In the genomic region with DNA sequence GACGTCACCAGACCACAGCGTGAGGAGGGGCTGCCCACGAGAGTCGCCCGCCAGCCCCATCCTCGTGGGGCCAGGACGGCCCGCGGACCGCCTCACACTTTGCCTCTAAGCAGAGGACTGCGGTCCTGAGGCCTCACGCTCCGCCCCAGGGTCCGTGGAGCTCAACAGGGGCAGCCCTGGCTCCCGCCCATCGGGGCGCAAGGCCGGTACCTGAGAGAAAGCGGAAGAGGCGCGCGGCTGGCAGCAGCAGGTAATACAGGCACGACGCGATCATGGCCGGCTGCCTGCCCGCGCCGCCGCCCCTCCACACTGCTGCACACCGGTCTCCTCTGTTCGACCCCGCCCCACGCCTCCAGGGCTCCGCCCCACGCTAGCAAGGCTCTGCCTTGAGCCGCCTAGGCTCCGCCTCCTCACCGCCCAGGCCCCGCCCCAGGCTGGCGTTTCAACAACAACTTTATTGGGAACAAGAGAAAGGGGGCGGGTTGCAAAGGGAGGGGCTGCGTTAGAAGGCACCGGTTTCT, we compare ENCODE assay signal across 8 mouse cellular contexts. TPM values are rescaled to one million over a fixed set of nuclear protein-coding genes. Genes with fewer than 3 reads are reported as not detected.
DNase-seq lines count a peak whose midpoint lies in the region; ATAC-seq and TF ChIP-seq lines count a peak whose summit lies in the region.

A gene (minus strand): TSS at position 341 of the 521 bp plus-strand sequence.

- ATAC-seq in common myeloid progenitor, adult 5-6 weeks (replicated peaks; ENCODE audit: low read depth, poor library complexity, severe bottlenecking) = peak; percentile 98
- ATAC-seq in hindbrain, postnatal 0 days = peak; percentile 100
- ATAC-seq in megakaryocyte, adult 5-6 weeks (ENCODE audit: poor library complexity, severe bottlenecking) = peak; percentile 99

- H3K36me3 ChIP-seq in hindbrain, postnatal 0 days (ENCODE audit: insufficient read depth, low read length) = no peaks in the 10 kb centered on the region

- H3K4me1 ChIP-seq in hindbrain, postnatal 0 days (ENCODE audit: insufficient read depth, low read length) = peaks cover 3% of the 10 kb centered on the region; the same call in 1 of the 2 replicates

- 1% methylated on average over 44 of the region's 44 CpGs for WGBS in hindbrain, postnatal 0 days

- H3K27ac ChIP-seq in gastrocnemius, adult 2 months = peak within 1 kb of the TSS; percentile 84
- peak within 1 kb of the TSS; percentile 57 for H3K27ac ChIP-seq in hindbrain, postnatal 0 days
- H3K27ac ChIP-seq in left cerebral cortex, adult 2 months = peak within 1 kb of the TSS; percentile 78

- TF ChIP-seq CTCF in gastrocnemius, adult 2 months (IDR thresholded peaks at IDR 0.05) = 0 out of 2 replicates have a peak, but pooled peaks have one; percentile 15
- TF ChIP-seq CTCF in hindbrain, postnatal 0 days (IDR thresholded peaks at IDR 0.05; ENCODE audit: low read depth) = peak; percentile 19
- peak; percentile 7 for TF ChIP-seq CTCF in left cerebral cortex, adult 2 months (IDR thresholded peaks at IDR 0.05)

- no peaks in the 10 kb centered on the region for H3K9me3 ChIP-seq in hindbrain, postnatal 0 days (ENCODE audit: low read length)

- H3K4me2 ChIP-seq in hindbrain, postnatal 0 days (ENCODE audit: low read depth, low read length) = peak within 1 kb of the TSS; percentile 95

- peak within 1 kb of the TSS; percentile 83 for H3K4me3 ChIP-seq in gastrocnemius, adult 2 months
- peak within 1 kb of the TSS; percentile 57 for H3K4me3 ChIP-seq in hindbrain, postnatal 0 days (ENCODE audit: low read length)
- peak within 1 kb of the TSS; percentile 64 for H3K4me3 ChIP-seq in left cerebral cortex, adult 2 months

- DNase-seq in ZHBTc4 (ENCODE audit: low read depth, low spot score) = peak; percentile 99
- peak; percentile 99 for DNase-seq in gastrocnemius, adult 2 months
- peak; percentile 98 for DNase-seq in hindbrain, postnatal 0 days (ENCODE audit: low spot score)
- DNase-seq in left cerebral cortex, adult 2 months (ENCODE audit: extremely low spot score in 1 of 2, low spot score in 2 of 2) = peak; percentile 93 to 94
- DNase-seq in right cerebral cortex, adult 2 months (ENCODE audit: low spot score in 2 of 2) = peak; percentile 90 to 93
- peak; percentile 99 for DNase-seq in urinary bladder, postnatal 14 days (ENCODE audit: low spot score)

- no peaks in the 10 kb centered on the region for H3K27me3 ChIP-seq in hindbrain, postnatal 0 days (ENCODE audit: insufficient read depth, low read length)

- H3K9ac ChIP-seq in hindbrain, postnatal 0 days (replicated peaks; ENCODE audit: low read length) = peak within 1 kb of the TSS; percentile 53

- intact Hi-C loops in gastrocnemius, adult 2 months (cut with DNase I) = no loop called here
- intact Hi-C loops in left cerebral cortex, adult 2 months (cut with DNase I) = no loop called here

RNA-seq across cellular contexts. Expression of the gene that starts here (rescaled TPM):
- 1.6 and 4.6 TPM in 2 replicates for total RNA-seq in common myeloid progenitor, adult 5-6 weeks (2017)
- total RNA-seq in gastrocnemius, adult 2 months (2021) = 1 to 10 TPM; 3.9 to 4.8 TPM
- 5.8 and 10.0 TPM in 2 replicates for total RNA-seq in hindbrain, postnatal 0 days (2014; rRNA removed)
- 9.1 and 9.3 TPM in 2 replicates for polyA plus RNA-seq in hindbrain, postnatal 0 days (2015; fragmentation: Nextera tagmentation; extraction: Ambion mirVana)
- 1 to 10 TPM; 6.5 TPM for total RNA-seq in left cerebral cortex, adult 2 months (2021)
- total RNA-seq in megakaryocyte, adult 5-6 weeks (2015) = 0.22 and 1.1 TPM in 2 replicates
- total RNA-seq in megakaryocyte, adult 5-6 weeks (2017) = 0.37 and 0.66 TPM in 2 replicates

Comparison
In these comparisons a context has a peak if more than half of its experiments do, and no peak if none do; other contexts are left out.
1. Peak in every context shown above with its lines: DNase-seq, ATAC-seq, H3K4me3 ChIP-seq and H3K27ac ChIP-seq.